Mouse (Mus musculus): ENCODE data around the gene 1700123L14Rik. TPM values are rescaled to one million over a fixed set of nuclear protein-coding genes. Genes with fewer than 3 reads are reported as not detected.

Gene 1700123L14Rik
- polyA plus RNA-seq, 1 experiment from 2014 or later = not detected

DNA sequence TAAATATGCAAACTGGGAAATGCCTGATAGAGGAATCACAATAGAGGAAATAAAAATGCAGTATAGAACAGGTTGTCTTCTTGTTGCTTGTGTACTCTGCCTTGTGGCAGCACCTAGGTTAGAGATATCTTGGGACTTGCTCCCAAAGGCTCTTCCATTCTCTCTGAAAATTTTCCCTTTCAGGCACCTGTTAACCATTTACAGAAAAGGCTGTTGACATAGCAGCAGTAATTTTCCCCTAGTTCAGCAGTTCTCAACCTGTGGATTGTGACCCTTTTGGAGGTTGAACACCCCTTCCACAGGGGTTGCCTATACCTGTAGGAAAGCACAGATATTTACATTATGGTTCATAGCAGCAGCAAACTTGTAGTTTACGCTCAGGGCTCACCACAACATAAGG, 22.7 kb downstream of the 1700123L14Rik start:
- Histone ChIP-seq H3K27me3 (ENCODE audit: control insufficient read depth, insufficient read depth, low read length) (no peaks in the 10 kb centered on the region), H3K4me2 (ENCODE audit: low read depth, low read length, severe bottlenecking) (no peak overlapping the region), H3K9ac (ENCODE audit: low read length) (no peak overlapping the region), H3K9me3 (ENCODE audit: control insufficient read depth, low read length) (no peaks in the 10 kb centered on the region), H3K36me3 (ENCODE audit: control insufficient read depth, insufficient read depth, low read length) (no peaks in the 10 kb centered on the region), H3K27ac (ENCODE audit: low read depth, low read length) (no peak overlapping the region), H3K4me1 (replicated peaks; ENCODE audit: control insufficient read depth, insufficient read depth, low read length) (no peaks in the 10 kb centered on the region), H3K4me3 (ENCODE audit: low read depth, low read length) (no peak overlapping the region)
- 100% methylated on average over 1 of the region's 1 CpGs for WGBS
- ATAC-seq (replicated peaks; ENCODE audit: low FRiP score) = no peak
- DNase-seq (ENCODE audit: low spot score) = no peak

- no peak overlapping the region for H3K27ac ChIP-seq (ENCODE audit: low read depth, low read length)
- no peaks in the 10 kb centered on the region for H3K9me3 ChIP-seq (ENCODE audit: control insufficient read depth, low read length)
- peak overlapping the region; percentile 97 for H3K4me2 ChIP-seq (ENCODE audit: low read depth, low read length, severe bottlenecking)
- peak overlapping the region; percentile 72 for H3K9ac ChIP-seq (ENCODE audit: low read length)
- no peaks in the 10 kb centered on the region for H3K36me3 ChIP-seq (ENCODE audit: control insufficient read depth, insufficient read depth, low read length)
- WGBS = under 1% methylated on average over 32 of the region's 32 CpGs
- peak overlapping the region; percentile 48 for H3K4me3 ChIP-seq (ENCODE audit: low read depth, low read length)
- no peaks in the 10 kb centered on the region for H3K4me1 ChIP-seq (replicated peaks; ENCODE audit: control insufficient read depth, insufficient read depth, low read length)
- H3K27me3 ChIP-seq (ENCODE audit: control insufficient read depth, insufficient read depth, low read length) = peaks cover 2% of the 10 kb centered on the region; the same call in 1 of the 2 replicates
- ATAC-seq (replicated peaks; ENCODE audit: low FRiP score) = peak; percentile 65
- DNase-seq (ENCODE audit: low spot score) = peak; percentile 72
Observed at GRCm38 (mm10) chr6:96116534-96117272, 49.3 kb downstream of the 1700123L14Rik start.

DNA sequence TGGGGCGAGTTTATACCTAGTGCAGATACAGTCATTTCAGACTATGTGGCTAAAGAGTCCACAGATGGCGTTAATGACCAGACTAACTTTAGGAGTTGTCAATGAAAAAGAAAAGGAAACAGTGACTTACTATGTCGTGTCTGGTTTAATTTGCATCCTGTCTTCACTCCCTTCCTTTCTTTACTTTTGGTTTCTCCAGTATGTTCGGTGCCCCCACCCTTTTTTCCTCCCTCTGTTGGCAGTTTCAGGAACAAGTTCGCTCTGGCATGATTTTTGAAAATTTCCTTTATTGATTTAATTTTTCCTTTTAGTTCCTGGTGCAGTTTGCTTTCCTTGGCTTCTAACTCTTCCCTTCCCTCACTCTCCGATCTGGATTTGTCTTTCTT, 49.9 kb downstream of the 1700123L14Rik start:
- Histone ChIP-seq H3K4me2 (ENCODE audit: low read depth, low read length, severe bottlenecking) (peak overlapping the region; percentile 97), H3K36me3 (ENCODE audit: control insufficient read depth, insufficient read depth, low read length) (no peaks in the 10 kb centered on the region), H3K9ac (ENCODE audit: low read length) (peak overlapping the region; percentile 72), H3K4me3 (ENCODE audit: low read depth, low read length) (peak overlapping the region; percentile 48), H3K9me3 (ENCODE audit: control insufficient read depth, low read length) (no peaks in the 10 kb centered on the region), H3K4me1 (replicated peaks; ENCODE audit: control insufficient read depth, insufficient read depth, low read length) (no peaks in the 10 kb centered on the region), H3K27ac (ENCODE audit: low read depth, low read length) (no peak overlapping the region), H3K27me3 (ENCODE audit: control insufficient read depth, insufficient read depth, low read length) (peaks cover 2% of the 10 kb centered on the region; the same call in 1 of the 2 replicates)
- ATAC-seq (replicated peaks; ENCODE audit: low FRiP score) = no peak
- no peak for DNase-seq (ENCODE audit: low spot score)
- 12% methylated on average over 6 of the region's 6 CpGs for WGBS

Other genes with a start within 250 kb of the 1700123L14Rik start
- gene Fam19a1, start 53.1 kb downstream of the 1700123L14Rik start, polyA plus RNA-seq (2014; fragmentation: Nextera tagmentation; extraction: Ambion mirVana) = 0.96 and 1.5 TPM in 2 replicates